Mouse (Mus musculus): ENCODE data around the gene Dyrk3. TPM values are rescaled to one million over a fixed set of nuclear protein-coding genes. Genes with fewer than 3 reads are reported as not detected.
A peak's percentile ranks its signal among the peaks of the same experiment; 100 is the strongest.

The Dyrk3 gene
- total RNA-seq (2015) = 6.4 and 7.9 TPM in 2 replicates
- total RNA-seq (2017) = 4.0 and 5.7 TPM in 2 replicates

GRCm38 (mm10) chr1:131138191-131139016, at the start of gene Dyrk3:
TSS of gene Dyrk3 (minus strand) at chr1:131138340.
- peak; percentile 67 for ATAC-seq (replicated peaks; ENCODE audit: poor library complexity)

DNA sequence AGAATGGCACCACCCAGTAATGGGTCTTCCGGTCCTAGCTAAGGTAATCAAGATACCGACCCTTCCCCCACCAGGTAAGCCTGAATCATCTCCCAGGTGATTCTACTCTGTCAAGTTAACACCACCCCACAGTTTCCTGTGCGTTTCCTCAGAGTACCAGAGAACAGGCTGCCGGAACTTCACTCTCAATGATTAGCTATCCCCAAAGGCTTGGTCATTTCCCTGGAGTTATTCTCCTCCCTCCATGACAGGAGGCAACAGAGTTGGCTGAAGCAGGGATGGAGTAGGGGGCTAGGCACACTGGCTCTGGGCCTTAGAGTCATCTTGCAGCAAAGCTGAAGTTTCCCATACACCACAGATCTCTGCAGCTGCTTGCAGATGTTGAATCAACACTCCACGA, 49.7 kb upstream of the Dyrk3 start:
- ATAC-seq (replicated peaks; ENCODE audit: poor library complexity) = no peak

- peak; percentile 59 for ATAC-seq (replicated peaks; ENCODE audit: poor library complexity)
Observed at GRCm38 (mm10) chr1:131186995-131187394, 48.9 kb upstream of the Dyrk3 start.

DNA sequence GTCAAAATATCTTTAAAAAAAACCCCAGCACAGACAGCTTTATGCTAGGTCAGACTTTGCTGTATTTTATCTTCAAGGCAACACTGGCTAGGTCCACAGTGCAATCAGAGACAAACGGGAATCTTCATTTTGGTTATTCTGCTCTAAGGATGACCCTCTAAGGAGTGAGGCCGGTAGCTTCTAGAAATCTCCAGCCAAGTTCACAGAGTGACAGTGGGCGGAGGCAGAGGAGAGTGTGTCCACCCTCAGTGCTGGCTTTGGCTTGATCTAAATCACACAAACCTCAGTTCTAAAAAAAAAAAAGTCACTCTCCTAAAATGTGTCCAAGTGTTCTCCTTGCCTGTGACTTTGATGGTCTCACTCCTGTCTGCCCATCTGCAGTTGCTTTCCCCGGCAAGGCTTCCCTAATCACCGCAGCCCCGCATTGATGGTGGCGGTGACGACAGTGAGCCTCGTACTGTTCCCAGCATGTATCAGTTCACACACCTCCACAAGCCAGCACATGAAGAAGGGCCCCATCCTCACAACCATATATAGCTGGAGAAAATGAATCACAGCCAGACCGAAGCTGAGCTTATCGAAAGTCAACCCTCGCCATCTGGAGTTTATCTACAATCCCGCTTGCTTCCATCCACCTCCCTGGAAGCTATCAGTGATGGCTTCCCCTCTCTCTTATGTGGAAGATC, 47.8 kb upstream of the Dyrk3 start:
- ATAC-seq (replicated peaks; ENCODE audit: poor library complexity) = no peak

- ATAC-seq (replicated peaks; ENCODE audit: poor library complexity) = no peak
Observed at GRCm38 (mm10) chr1:131184956-131185660, 47.0 kb upstream of the Dyrk3 start.

- ATAC-seq (replicated peaks; ENCODE audit: poor library complexity) = peak; percentile 46
Observed at GRCm38 (mm10) chr1:131184253-131184955, 46.3 kb upstream of the Dyrk3 start.

GRCm38 (mm10) chr1:131183201-131183600, 45.1 kb upstream of the Dyrk3 start:
- peak; percentile 7; the same call in 1 of the 2 replicates for ATAC-seq (replicated peaks; ENCODE audit: poor library complexity)

DNA sequence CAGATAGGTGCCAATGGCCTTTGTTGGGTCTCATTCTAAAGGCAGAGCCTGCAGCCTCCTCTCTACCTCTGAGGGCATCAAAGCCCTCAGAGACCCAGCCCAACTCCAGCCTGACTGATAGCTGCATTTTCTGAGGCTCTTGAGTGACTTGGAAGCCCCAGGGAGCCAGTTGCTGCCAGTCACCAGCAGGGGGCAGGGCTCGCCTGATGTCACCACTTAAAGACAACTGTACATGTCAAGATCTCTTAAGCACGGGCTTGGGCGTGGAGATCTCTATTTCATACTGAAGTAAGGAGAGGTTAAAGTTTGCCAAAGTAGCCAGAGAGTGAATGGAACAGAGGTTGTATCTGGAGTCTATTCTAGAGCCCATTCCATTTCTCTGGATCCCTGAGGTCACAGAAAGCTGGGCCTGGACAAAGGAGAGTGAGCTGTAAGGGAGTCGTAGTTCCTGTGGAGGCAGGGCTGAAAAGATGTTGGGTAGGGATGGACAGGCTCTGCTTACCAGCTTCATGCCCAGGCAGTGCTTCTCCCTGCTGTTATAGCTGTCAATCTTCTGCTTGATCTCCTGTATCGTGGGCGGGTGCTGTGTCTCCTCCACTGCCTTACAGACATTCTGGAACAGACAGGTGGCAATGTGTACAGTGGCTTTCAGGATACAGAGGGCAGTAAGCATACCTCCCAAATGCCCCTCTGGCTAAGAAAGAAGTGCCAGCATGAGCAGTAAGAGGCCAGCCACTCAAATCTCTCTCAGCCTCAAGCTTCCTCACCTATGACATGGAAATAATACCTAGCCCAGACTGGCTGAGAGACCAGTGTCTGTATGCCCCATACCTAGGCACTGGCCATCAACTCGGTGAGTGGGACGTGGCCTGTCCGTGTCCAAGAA, 43.7 kb upstream of the Dyrk3 start:
- peak; percentile 79 for ATAC-seq (replicated peaks; ENCODE audit: poor library complexity)

DNA sequence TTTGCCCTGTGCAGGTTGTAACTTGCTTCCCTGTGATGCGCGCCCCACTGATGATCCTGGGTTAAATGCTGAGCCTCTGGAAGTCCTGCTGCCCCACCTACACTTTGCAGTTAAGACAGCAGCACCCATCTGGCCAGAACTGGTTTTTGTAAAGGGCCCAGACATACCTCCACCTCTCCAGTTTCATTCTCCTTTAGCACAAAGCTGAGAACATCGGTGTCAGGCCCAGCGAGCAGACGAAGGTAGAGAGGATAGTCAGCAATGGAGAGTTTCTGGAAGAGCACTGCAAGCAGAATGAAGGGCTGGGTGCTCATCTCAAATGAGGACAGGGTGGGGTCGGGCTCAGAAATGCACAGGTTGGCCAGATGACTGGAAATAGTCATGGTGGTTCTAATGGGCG, 42.2 kb upstream of the Dyrk3 start:
- ATAC-seq (replicated peaks; ENCODE audit: poor library complexity) = no peak

GRCm38 (mm10) chr1:131178083-131178482, 39.9 kb upstream of the Dyrk3 start:
- ATAC-seq (replicated peaks; ENCODE audit: poor library complexity) = no peak

- no peak for ATAC-seq (replicated peaks; ENCODE audit: poor library complexity)
Observed at GRCm38 (mm10) chr1:131177249-131177648, 39.1 kb upstream of the Dyrk3 start.

DNA sequence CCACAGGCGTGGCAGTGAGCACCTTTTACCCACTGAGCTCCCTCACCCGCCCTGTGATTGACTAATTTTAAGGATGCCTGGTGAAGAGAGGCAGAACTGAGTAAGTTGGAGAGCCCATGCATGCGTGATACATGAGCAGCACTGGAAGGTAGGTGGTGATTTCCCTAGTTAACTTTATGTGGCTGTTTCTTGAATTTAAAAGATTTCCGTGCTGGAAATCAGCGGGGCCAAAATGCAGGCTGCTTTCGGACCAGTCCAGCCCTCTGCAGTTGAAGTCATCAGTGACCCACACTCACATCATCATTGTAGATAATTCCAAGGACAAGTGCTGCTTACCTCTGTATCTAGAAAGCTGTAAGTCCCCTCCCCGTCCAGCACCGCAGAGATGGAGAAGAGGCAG, 37.7 kb upstream of the Dyrk3 start:
- ATAC-seq (replicated peaks; ENCODE audit: poor library complexity) = no peak

DNA sequence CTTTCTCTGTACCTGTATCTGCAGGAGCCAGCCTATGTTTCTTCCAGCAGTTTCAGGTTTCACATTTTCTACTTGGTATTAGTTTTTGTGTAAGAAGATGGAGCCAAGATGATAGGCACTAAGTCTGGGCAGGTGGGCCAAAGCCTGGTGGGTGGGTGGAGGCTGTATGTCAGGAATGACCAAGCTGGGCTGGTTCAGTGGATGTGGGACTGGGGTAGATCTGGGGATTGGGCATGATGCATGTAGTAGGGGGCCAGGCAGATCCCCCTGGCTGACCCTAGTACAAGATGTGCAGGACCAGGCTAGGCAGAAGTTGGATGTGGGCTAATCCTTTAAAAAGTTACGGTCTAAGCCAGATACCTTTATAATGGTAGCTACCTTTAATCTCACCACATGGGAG, 37.0 kb upstream of the Dyrk3 start:
- no peak for ATAC-seq (replicated peaks; ENCODE audit: poor library complexity)

GRCm38 (mm10) chr1:131174299-131174861, 36.2 kb upstream of the Dyrk3 start:
- ATAC-seq (replicated peaks; ENCODE audit: poor library complexity) = no peak

DNA sequence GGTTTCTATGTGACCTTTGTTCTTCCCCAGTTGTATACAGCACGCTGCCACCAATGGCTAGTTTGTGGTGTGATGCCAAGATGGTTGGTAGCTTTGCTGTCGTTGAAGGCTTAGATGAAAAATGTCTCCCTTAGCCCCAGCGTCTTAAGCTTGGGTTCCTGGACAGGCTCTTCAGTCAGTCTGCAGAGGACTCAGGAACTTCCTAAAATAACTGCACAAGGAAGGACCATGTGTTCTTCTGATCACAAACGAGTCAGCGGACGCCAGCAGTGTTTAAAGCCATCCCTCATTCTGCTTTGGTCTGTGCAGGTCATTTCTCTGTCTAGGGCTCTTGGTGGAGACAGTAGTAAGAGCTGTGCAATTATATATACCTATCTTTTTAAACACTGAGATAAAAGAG, 35.7 kb upstream of the Dyrk3 start:
- ATAC-seq (replicated peaks; ENCODE audit: poor library complexity) = no peak

DNA sequence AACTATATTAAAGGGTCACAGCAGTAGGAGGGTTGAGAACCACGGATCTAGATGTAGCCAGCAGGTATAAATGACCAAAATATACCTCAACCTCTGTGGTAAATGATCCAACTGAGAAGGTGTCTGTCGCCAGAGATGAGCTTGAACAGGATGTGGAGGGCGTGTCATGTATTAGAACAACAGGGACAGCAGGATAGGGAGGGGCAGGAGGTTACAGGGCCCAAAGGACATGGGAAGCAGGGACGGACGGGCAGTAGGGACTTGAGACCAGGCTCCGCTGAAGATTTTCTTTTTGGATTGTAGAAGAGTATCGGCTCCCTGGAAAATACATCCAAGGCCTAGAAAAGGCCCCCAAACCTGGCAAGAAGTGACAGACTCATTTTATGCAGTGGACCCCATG, 34.9 kb upstream of the Dyrk3 start:
- no peak for ATAC-seq (replicated peaks; ENCODE audit: poor library complexity)

DNA sequence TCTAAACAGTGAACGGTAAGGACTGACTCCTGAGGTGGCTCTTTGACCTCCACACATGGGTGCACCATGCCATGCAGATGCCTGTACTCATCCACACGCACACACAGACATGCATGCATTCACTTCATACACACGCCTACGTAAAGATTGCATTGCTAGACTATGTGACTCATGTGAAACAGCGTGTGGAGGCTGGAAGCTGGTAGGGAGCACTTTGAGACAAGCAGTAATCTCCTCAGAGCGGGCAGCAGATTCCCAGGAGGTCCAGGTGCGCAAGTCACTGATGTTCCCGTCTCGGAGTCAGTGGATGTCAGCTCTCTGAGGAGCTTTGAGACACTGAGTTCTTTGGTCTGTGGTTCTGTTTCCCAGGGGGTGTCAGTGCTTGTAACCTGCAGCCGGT, 29.5 kb upstream of the Dyrk3 start:
- no peak for ATAC-seq (replicated peaks; ENCODE audit: poor library complexity)

- ATAC-seq (replicated peaks; ENCODE audit: poor library complexity) = no peak
Observed at GRCm38 (mm10) chr1:131164427-131164826, 26.3 kb upstream of the Dyrk3 start.

DNA sequence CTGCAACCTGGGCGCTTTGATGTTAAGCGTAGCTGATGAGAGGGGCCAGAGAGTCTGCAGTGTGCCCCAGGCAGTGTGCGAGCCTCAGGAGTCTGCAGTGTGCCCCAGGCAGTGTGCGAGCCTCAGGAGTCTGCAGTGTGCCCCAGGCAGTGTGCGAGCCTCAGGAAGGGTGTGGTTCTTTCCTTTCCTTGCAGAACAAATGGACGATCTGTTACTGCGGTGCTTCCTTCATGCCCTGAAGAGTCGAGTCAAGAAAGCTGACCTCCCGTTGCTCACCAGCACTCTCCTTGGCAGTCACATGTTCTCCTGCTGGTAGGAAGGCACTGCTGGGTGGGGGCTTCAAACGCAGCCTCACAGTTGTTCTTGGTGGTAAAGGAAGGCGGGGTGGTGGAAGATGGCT, 23.0 kb upstream of the Dyrk3 start:
- peak; percentile 40; the same call in 1 of the 2 replicates for ATAC-seq (replicated peaks; ENCODE audit: poor library complexity)
